Mouse (Mus musculus): ENCODE measurements at regions not wholly inside any gene's neighbourhood (a gene's known extent, or its start where the extent isn't known, plus 50 kb on each side); places are given as distances from the start of the nearest gene placed in this dataset.

DNA sequence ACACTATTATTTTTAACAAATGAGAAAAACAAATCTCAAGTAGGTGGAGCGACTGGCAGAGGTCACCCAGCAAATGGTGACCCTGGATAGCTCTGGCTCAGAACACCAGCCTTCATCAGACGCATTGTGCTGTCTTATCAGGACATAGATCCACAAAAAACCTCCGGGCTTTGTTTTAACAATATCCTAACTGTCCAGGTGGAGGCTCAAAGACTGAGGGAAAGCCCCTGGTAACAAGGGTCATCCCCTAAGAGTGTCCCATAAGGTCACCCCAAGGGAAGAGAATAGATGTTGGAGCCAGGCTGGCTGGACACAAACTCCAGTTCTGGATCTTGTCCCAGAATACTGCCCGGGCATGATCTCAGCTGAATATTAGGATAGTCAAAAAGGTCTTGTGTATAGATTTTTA lies 56.6 kb downstream of the Rhob start:
- no peak for TF ChIP-seq CTCF (IDR thresholded peaks at IDR 0.05; ENCODE audit: low read depth)
- TF ChIP-seq EP300 (optimal IDR thresholded peaks at IDR 0.05) = no peak

Data from stomach, postnatal 0 days (tissue).